Mouse (Mus musculus) embryonic facial prominence, embryonic 15.5 days (tissue): ENCODE data around the gene Ankrd9. TPM values are rescaled to one million over a fixed set of nuclear protein-coding genes. Genes with fewer than 3 reads are reported as not detected.

Experiments
- ATAC-seq: fragments of 200-750 bp; cut with Nextera tagmentation; 2 replicates; pipeline ENCODE4 v1.8.0; 2017; ENCODE audit warnings: low read depth, moderate TSS enrichment; ENCODE audit not compliant: insufficient number of reproducible peaks, low FRiP score, low TSS enrichment
- H3K27ac ChIP-seq: fragments of 300-500 bp; sonication (generic); replicated peaks from 2 replicates; pipeline ENCODE4 v1.5.1; 2015; ENCODE audit warnings: mild to moderate bottlenecking, inconsistent platforms
- H3K27me3 ChIP-seq: fragments of 300-500 bp; sonication (generic); 2 replicates; pipeline ENCODE4 v1.6.1; 2015; ENCODE audit warnings: inconsistent platforms
- H3K36me3 ChIP-seq: fragments of 300-500 bp; sonication (generic); 2 replicates; pipeline ENCODE4 v1.6.1; 2015; ENCODE audit warnings: mild to moderate bottlenecking, inconsistent platforms
- H3K4me1 ChIP-seq: fragments of 300-500 bp; sonication (generic); 2 replicates; pipeline ENCODE4 v1.6.1; 2015; ENCODE audit warnings: inconsistent platforms
- H3K4me2 ChIP-seq: fragments of 300-500 bp; sonication (generic); replicated peaks from 2 replicates; pipeline ENCODE4 v1.6.1; 2015; ENCODE audit warnings: mild to moderate bottlenecking, inconsistent platforms
- H3K4me3 ChIP-seq: fragments of 300-500 bp; sonication (generic); replicated peaks from 2 replicates; pipeline ENCODE4 v1.5.1; 2015; ENCODE audit warnings: mild to moderate bottlenecking, inconsistent platforms
- H3K9ac ChIP-seq: fragments of 300-500 bp; sonication (generic); 2 replicates; pipeline ENCODE4 v1.6.1; 2015; ENCODE audit warnings: inconsistent platforms
- H3K9me3 ChIP-seq: fragments of 300-500 bp; sonication (generic); replicated peaks from 2 replicates; pipeline ENCODE4 v1.6.1; 2016; ENCODE audit warnings: inconsistent platforms
- WGBS: fragments of 180-500 bp; shearing (Covaris S2); methylation state at CpG from one replicate; pipeline ENCODE4 v1.1.7; 2015; 5-methylcytosine and 5-hydroxymethylcytosine counted together
- polyA plus RNA-seq: library from polyadenylated mRNA; unstranded; fragments of >200 nt; fragmentation: Nextera tagmentation; extraction: Ambion mirVana; gene quantifications from 2 replicates; pipeline ENCODE4 v1.2.1, GENCODE M21; 2015

Gene Ankrd9
- polyA plus RNA-seq, 1 experiment from 2014 or later: 16.6 TPM

GRCm38 (mm10) chr12:110937496-110937895 is 41.3 kb downstream of the Ankrd9 start:
- Histone ChIP-seq H3K4me3 (no peak overlapping the region), H3K36me3 (peaks cover 45% of the 10 kb centered on the region), H3K4me2 (no peak overlapping the region), H3K9ac (no peak overlapping the region), H3K9me3 (no peaks in the 10 kb centered on the region), H3K27ac (no peak overlapping the region), H3K27me3 (no peaks in the 10 kb centered on the region), H3K4me1 (peaks cover 5% of the 10 kb centered on the region; the same call in 1 of the 2 replicates)
- ATAC-seq: no peak
- WGBS: 73% methylated on average over 5 of the region's 5 CpGs

GRCm38 (mm10) chr12:110935983-110936620 is 42.7 kb downstream of the Ankrd9 start:
- ATAC-seq: peak; percentile 76; the same call in 1 of the 2 replicates
- H3K27ac ChIP-seq: no peak overlapping the region
- WGBS: 57% methylated on average over 9 of the region's 9 CpGs
- H3K4me2 ChIP-seq: no peak overlapping the region
- peaks cover 47% of the 10 kb centered on the region for H3K36me3 ChIP-seq
- H3K9me3 ChIP-seq: no peaks in the 10 kb centered on the region
- H3K4me3 ChIP-seq: no peak overlapping the region
- H3K9ac ChIP-seq: no peak overlapping the region
- H3K27me3 ChIP-seq: no peaks in the 10 kb centered on the region
- peaks cover 5% of the 10 kb centered on the region; the same call in 1 of the 2 replicates for H3K4me1 ChIP-seq

- Histone ChIP-seq H3K27ac (no peak overlapping the region), H3K4me3 (no peak overlapping the region), H3K36me3 (peaks cover 41% of the 10 kb centered on the region), H3K4me2 (no peak overlapping the region), H3K9ac (no peak overlapping the region), H3K9me3 (no peaks in the 10 kb centered on the region), H3K27me3 (no peaks in the 10 kb centered on the region), H3K4me1 (peaks cover 4% of the 10 kb centered on the region; the same call in 1 of the 2 replicates)
- WGBS: 72% methylated on average over 5 of the region's 5 CpGs
- no peak for ATAC-seq
These were observed 46.0 kb downstream of the Ankrd9 start for GRCm38 (mm10) chr12:110932820-110933219.

Other genes starting within 250 kb of the Ankrd9 start
- 22.2 and 24.5 TPM in 2 replicates for gene Wdr20, start 241.1 kb downstream of the Ankrd9 start, polyA plus RNA-seq
- gene Mok, start 138.1 kb downstream of the Ankrd9 start, polyA plus RNA-seq: 7.3 and 9.6 TPM in 2 replicates
- gene Zfp839, start 128.8 kb downstream of the Ankrd9 start, polyA plus RNA-seq: 7.8 and 8.0 TPM in 2 replicates
- 68.4 and 72.8 TPM in 2 replicates for gene Cinp, start 89.9 kb downstream of the Ankrd9 start, polyA plus RNA-seq
- 4.2 and 5.2 TPM in 2 replicates for gene Tecpr2, start 89.8 kb downstream of the Ankrd9 start, polyA plus RNA-seq
- gene Rcor1, start 60.3 kb upstream of the Ankrd9 start, polyA plus RNA-seq: 13.0 and 14.3 TPM in 2 replicates
- 10.6 and 12.1 TPM in 2 replicates for gene Traf3, start 187.3 kb upstream of the Ankrd9 start, polyA plus RNA-seq
- not detected in 2 replicates for gene 4930595D18Rik, start 205.5 kb upstream of the Ankrd9 start, polyA plus RNA-seq